Mouse (Mus musculus) kidney, adult 2 months (tissue): Measurements from ENCODE around the gene Cenpi. TPM values are rescaled to one million over a fixed set of nuclear protein-coding genes. Genes with fewer than 3 reads are reported as not detected.

Experiments used
- DNase-seq: peaks from one replicate; pipeline ENCODE4 v3.0.0; 2021
- H3K27ac ChIP-seq: fragments of 200-500 bp; 2 replicates; pipeline ENCODE4 v1.5.1; 2012; ENCODE audit warnings: low read depth, low read length, control low read depth, inconsistent platforms; ENCODE audit not compliant: insufficient read depth
- H3K27me3 ChIP-seq: fragments of 200-500 bp; replicated peaks from 2 replicates; pipeline ENCODE4 v1.6.1; 2012; ENCODE audit warnings: mild to moderate bottlenecking, moderate library complexity, low read length, inconsistent platforms; ENCODE audit not compliant: control insufficient read depth, insufficient read depth
- H3K36me3 ChIP-seq: fragments of 200-500 bp; 2 replicates; pipeline ENCODE4 v1.6.1; 2012; ENCODE audit warnings: mild to moderate bottlenecking, moderate library complexity, low read length, inconsistent platforms; ENCODE audit not compliant: control insufficient read depth, insufficient read depth
- H3K4me1 ChIP-seq: fragments of 200-500 bp; 2 replicates; pipeline ENCODE4 v1.6.1; 2011; ENCODE audit warnings: low read length; ENCODE audit not compliant: control insufficient read depth, insufficient read depth
- H3K4me3 ChIP-seq: fragments of 200-500 bp; 2 replicates; pipeline ENCODE4 v1.5.1; 2011; ENCODE audit warnings: mild to moderate bottlenecking, low read depth, low read length, control low read depth; ENCODE audit not compliant: insufficient read depth
- CTCF ChIP-seq: fragments of 200-500 bp; conservative IDR thresholded peaks from 2 replicates; pipeline ENCODE4 v1.5.1; 2011; ENCODE audit warnings: low read depth, mild to moderate bottlenecking, control low read depth, low read length, moderate library complexity, mixed read lengths; ENCODE audit not compliant: insufficient read depth, insufficient read length
- POLR2A ChIP-seq: fragments of 200-500 bp; IDR thresholded peaks from one replicate; pipeline ENCODE4 v1.6.1; 2011; ENCODE audit warnings: low read depth, low read length, control low read depth
- WGBS: fragments of 180-500 bp; shearing (Covaris S2); methylation state at CpG from one replicate; pipeline ENCODE4 v1.1.7; 2018; 5-methylcytosine and 5-hydroxymethylcytosine counted together
- polyA plus RNA-seq: library from polyadenylated mRNA; depleted of rRNA; stranded (reverse); fragments of >200 nt; gene quantifications from 2 replicates; pipeline ENCODE4 v1.2.3, GENCODE M21; 2012

The Cenpi gene
- polyA plus RNA-seq, 1 experiment: 0.09 TPM

DNA sequence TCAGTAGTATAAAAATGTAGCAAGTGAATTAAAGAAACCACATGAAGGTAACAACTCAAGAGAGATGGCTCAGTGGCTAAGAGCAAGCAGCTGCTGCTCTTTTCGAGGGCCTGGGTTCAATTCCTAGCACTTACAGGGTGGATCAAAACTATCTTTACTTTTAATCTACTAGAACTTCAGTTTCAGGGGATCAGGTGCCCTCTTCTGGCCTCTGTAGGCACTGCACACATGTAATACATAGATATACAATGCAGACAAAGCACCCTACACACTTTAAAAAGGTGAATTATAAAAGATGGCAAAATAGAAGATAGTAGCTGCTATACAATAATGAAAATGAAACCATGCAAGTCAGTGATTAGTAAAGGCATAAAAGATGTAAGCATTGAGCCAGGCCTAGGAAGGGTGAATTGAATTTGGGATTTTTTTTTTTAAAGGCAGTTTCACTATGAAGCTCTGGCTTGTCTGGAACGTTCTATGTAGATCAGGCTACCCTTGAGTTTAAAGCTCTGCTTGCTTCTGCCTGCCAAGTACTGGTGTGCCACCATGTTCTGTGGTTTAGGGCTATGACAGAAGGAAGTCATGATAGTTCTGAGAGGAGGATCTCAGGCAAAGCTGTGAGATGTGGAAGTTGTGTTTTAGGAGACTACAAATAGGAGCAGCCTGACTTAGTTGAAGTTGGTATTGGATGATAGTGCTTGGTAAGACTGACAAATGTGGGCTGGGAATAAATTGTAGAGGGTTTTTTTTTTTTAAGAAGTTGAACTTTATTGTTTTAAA lies 11.5 kb downstream of the Cenpi start:
- Histone ChIP-seq H3K27ac (no peak overlapping the region), H3K36me3 (no peaks in the 10 kb centered on the region), H3K4me3 (no peak overlapping the region), H3K27me3 (no peaks in the 10 kb centered on the region), H3K4me1 (no peaks in the 10 kb centered on the region)
- peak; percentile 33 for DNase-seq
- TF ChIP-seq CTCF (no peak), POLR2A (no peak)
- WGBS: 93% methylated on average over 2 of the region's 2 CpGs

DNA sequence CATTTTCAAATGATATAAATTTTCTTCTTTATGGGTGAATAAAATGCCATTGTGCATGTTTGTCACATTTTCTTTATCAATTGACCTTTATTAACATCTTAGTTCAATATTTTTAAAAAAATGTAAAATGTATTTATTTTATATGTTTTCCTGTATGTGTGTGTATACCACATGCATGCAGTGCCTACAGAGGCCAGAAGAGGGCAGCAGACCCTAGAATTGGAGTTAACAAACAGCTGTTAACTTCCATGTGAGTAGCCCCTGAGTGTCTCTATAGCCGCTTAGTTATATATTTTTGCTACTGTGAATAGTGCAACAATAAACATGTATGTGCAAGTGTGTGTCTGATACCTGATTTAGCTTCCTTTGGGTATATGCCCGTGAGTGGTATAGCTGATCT lies 25.4 kb downstream of the Cenpi start:
- Histone ChIP-seq H3K4me1 (no peaks in the 10 kb centered on the region), H3K36me3 (no peaks in the 10 kb centered on the region), H3K4me3 (no peak overlapping the region), H3K27me3 (no peaks in the 10 kb centered on the region), H3K27ac (no peak overlapping the region)
- TF ChIP-seq CTCF: 0 out of 2 replicates have a peak, but pooled peaks have one; percentile 26
- no peak for TF ChIP-seq POLR2A
- peak; percentile 1 for DNase-seq
- WGBS: 96% methylated on average over 2 of the region's 2 CpGs

DNA sequence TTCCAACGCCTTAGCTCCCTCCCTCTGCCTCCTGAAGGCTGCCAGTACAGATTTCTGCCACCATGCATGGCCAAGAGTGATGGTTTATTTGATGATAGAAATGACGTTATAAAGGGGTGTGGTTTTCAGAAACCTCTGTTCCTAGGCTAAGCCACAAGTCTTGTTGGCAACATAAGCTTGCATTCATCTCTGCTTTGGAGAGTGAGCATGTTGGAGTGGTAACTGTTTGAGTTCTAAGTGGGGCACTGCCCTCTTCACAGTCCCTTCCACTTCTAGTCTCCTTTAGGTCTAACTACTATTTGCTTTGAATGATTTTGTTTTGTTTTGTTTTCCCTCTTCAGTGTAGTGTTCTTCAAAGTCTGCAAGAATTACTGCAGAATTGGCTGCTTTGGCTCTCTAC lies 34.9 kb downstream of the Cenpi start:
- Histone ChIP-seq H3K36me3 (no peaks in the 10 kb centered on the region), H3K27ac (no peak overlapping the region), H3K4me3 (no peak overlapping the region), H3K27me3 (no peaks in the 10 kb centered on the region), H3K4me1 (no peaks in the 10 kb centered on the region)
- WGBS: 87% methylated on average over 2 of the region's 2 CpGs
- no peak for DNase-seq
- TF ChIP-seq CTCF (no peak), POLR2A (no peak)

DNA sequence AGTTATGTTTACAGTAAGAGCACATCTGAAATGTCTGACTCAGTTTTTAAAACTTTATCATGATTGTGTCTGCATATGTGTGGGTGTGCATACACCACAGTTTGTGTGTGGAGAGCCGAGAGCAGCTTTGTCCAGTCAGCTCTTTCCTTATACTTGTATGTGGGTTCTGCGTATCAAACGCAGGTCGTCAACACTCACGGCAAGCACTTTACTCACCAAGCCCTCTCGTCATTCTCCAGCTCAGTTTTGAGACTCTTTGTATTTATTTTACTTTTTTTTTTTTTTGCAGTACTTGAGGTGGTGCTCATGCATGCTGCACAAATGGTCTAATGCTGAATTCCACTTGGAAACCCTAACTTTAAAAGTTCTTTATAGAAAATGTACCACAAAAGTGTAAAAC lies 42.3 kb downstream of the Cenpi start:
- DNase-seq: no peak
- Histone ChIP-seq H3K27ac (no peak overlapping the region), H3K4me1 (no peaks in the 10 kb centered on the region), H3K27me3 (no peaks in the 10 kb centered on the region), H3K4me3 (no peak overlapping the region), H3K36me3 (no peaks in the 10 kb centered on the region)
- no peak for TF ChIP-seq CTCF
- TF ChIP-seq POLR2A: no peak
- 92% methylated on average over 6 of the region's 6 CpGs for WGBS

DNA sequence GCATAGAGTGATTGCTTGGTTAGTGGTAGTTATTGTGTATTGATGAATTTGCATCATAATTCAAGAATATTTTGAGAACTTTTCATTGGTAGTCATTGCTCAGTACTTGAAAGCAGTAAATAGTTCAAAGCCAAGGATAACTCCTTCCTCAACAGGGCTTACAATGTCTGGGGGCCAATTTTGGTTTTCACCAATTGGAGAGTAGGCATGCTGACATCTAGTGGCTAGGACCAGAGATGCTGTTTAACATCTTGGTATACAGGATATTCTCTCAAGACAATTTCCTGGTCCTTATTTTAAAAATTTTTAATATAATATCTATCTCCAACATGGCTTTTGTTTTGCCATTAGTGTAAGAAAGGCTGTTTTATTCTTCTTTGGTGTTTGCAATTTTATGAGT lies 46.0 kb downstream of the Cenpi start:
- Histone ChIP-seq H3K4me1 (no peaks in the 10 kb centered on the region), H3K27me3 (no peaks in the 10 kb centered on the region), H3K4me3 (no peak overlapping the region), H3K27ac (no peak overlapping the region), H3K36me3 (no peaks in the 10 kb centered on the region)
- TF ChIP-seq POLR2A (no peak), CTCF (no peak)
- DNase-seq: no peak

DNA sequence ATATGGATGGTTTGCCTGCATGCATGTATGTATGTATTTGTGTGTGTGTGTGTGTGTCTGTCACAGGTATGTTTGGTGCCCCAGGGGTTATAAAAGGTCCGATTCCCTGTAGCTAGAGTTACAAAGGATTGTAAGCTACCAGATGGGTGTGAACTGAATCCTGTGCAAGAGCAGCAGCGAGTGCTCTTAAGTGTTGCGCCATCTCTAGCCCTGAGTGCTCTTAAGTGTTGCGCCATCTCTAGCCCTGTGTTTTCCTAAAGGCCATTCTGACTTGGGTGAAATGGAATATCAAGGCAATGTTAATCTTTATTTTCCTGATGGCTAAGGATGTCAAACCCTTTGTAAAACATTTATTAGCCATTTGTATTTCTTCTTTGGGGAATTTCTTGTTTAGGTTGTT lies 51.5 kb downstream of the Cenpi start:
- WGBS: 83% methylated on average over 4 of the region's 4 CpGs
- no peak overlapping the region for H3K4me3 ChIP-seq
- H3K27ac ChIP-seq: no peak overlapping the region
- H3K36me3 ChIP-seq: no peaks in the 10 kb centered on the region
- TF ChIP-seq POLR2A (no peak), CTCF (no peak)
- H3K4me1 ChIP-seq: no peaks in the 10 kb centered on the region
- no peaks in the 10 kb centered on the region for H3K27me3 ChIP-seq
- DNase-seq: no peak

DNA sequence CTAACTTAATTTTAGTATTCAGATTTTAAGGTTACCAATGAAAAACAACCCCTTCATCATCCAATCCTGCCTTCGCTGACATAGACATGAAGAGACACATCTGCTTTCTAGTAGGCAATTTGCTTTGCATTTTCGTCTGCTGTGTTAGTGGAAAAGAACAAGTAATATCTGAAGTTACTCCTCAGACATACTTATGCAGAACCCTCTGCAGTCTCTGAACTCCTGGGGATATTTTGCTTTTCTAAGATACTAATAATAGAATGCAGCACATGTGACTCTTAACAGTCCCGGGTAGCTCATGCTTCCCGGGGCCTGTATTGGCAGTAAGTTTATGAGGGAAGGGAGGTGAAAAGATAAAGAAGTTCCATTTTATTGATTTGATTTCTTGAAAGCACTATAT lies 54.3 kb downstream of the Cenpi start:
- Histone ChIP-seq H3K27ac (no peak overlapping the region), H3K4me1 (no peaks in the 10 kb centered on the region), H3K4me3 (no peak overlapping the region), H3K36me3 (no peaks in the 10 kb centered on the region), H3K27me3 (no peaks in the 10 kb centered on the region)
- no peak for TF ChIP-seq POLR2A
- TF ChIP-seq CTCF: no peak
- 87% methylated on average over 4 of the region's 4 CpGs for WGBS
- DNase-seq: no peak
